Mouse (Mus musculus) kidney, postnatal 10 days (tissue): ENCODE results near the gene Ltbp1.
"Not testable (repeated sequence)": the region's sequence is repeated elsewhere in the genome, so short reads cannot be mapped to it uniquely, and the experiment has no call there.

Experiments used
- DNase-seq: peaks from one replicate; pipeline ENCODE4 v3.0.0; 2021; ENCODE audit warnings: mixed read lengths

The Ltbp1 gene

DNA sequence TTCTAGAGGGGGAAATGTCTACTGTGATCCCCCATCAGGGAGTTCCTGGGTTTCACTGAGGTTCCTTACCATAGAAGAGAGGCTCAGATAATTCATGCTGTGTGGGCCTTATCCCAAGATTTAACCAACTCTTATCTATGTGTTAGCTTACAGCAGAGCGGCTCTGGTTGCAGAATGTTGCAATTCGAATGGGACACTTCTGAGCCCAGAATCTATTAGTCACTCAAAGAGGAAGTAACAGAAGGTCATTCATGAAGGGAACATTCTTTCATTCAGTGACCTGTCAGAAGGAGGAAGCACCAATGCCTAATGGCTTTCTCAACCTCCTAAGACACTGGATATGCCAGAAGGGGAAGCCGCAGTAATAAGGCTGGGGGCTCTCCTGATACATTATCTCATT is 114.1 kb downstream of the Ltbp1 start:
- DNase-seq, result no peak

DNA sequence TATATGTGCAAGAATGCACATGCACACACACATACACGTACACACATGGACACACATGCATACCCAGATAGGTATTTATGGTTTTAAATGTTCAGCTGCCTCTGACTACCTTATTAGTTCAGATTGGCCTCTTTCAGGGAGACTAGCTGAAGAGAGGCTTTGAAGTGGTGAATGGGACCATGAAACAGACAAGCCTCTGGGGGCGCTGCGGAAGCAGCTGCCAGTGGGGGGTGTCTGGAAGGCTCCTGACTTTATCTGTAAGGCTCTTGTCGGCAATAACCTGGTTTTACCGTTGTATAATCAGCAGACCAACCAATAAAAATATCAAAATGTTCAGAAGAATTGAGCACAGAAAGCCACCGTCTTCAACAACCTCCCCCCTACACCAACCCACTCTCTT is 114.7 kb downstream of the Ltbp1 start:
- DNase-seq, result no peak

DNA sequence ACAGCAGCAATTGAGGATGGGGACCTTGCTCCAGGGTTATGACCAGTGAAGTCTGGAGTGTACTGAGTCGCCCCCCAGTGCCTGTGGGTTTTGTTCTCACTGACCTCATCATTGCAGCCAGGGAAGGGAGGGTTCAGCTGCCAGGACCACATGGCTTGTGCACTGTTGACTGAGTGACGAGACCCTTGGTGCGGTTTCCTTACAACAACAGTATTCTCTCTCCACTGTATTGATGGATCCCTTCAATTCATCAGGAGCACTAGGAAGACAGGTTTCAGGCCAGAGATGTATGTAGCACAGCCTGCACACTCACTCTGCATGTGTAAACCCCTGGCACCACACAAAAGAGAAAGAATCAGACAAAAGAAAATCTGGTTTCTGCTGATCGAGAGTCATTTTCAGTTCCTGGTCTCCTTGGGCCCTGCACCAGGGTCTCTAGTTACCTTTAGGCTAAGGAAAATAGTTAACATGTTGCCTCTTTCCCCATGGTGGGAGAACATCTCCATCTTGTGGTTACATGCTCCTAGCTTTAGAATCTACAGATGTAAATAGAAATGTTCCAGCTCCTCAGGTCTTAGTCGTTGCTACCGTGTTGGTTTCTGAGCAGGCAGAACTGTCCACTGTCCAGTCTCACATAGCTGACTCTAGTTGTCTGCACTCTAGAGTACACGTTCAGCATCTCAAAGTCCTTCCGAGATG is 117.4 kb downstream of the Ltbp1 start:
- no peak for DNase-seq

DNA sequence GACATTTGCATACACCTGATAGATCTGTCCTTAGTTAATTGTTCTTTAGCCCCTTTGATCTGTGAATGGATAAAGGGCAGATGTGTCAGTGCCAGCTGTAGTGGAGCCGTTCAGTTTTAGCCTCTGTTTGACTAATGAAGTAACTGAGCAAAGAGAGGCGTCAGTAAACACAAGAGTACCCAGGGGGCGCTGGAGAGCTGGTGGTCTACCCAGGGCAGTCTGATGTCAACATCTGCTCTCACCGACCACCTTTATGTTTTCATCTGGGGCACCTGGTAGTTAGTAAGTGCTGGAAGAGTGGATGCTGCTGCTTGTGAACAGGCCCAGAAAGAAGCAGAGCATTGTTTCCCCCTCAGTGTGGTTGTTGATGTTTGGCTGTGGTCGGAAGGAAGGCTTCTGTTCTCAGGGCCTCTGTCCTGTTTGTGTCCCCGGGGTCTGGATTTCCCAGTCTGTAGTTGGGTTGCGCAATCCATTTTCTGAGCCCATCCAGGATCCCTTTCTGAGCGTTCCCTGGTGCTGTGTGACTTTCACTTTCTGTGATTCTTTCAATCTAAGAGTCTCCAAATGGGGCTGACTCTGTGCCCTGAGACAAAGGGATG is 123.1 kb downstream of the Ltbp1 start:
- peak; percentile 61 for DNase-seq

DNA sequence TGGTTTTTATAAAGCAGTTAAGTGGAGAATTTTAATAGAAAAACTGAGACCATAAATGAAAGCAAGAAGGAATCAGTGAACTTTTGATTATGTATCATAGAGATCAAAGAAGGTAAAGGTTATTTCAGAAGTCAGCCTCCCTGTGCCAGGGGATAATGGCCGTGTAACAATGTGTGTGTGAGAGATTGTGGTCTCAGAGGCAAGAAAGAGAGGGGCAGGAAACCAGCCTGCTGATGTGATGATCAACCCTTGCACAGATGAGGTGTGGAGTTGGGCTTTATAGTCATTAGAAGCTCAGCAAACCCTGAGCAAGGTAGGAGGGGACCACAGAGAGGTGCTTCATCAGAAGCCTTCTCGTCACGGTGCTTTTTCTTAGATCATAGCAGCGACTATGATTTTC is 128.6 kb downstream of the Ltbp1 start:
- no peak for DNase-seq

DNA sequence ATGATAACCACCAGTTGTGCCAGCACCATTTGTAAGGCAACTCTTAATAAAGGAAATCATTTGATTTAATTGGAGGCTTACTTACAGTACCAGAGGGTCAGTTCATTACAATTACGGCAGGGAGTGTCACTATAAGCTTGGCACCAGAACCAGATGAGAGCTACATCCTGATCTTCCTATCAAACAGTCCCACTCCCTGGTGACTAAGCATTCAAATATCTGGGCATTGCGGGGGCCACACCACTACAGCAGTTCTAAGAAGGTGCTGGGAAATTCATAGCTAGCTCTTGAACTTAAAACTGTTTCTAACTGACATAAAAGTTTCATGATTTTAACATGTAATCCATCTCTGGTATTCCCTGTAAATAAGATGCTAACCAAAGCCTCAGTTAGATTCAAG is 134.4 kb downstream of the Ltbp1 start:
- no peak for DNase-seq

DNA sequence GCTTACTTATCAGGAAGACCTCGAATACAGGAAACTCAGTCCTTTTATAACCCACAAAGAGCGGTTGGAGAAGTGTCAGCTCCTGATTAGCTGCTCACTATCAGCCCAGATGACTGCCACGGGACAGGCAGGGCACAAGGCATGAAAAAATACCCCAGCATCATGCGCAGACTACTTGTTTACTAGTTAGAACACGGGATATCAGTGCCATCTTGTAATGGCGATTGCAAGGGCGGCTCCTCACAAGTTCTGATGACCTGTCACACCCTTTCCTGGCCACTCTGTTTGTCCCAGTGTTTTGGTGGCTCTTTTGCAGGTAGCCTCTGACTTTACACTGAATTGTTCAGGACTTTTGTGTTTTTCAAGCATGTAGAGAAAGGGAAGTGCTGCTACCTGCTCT is 137.5 kb downstream of the Ltbp1 start:
- not testable (repeated sequence) for DNase-seq

DNA sequence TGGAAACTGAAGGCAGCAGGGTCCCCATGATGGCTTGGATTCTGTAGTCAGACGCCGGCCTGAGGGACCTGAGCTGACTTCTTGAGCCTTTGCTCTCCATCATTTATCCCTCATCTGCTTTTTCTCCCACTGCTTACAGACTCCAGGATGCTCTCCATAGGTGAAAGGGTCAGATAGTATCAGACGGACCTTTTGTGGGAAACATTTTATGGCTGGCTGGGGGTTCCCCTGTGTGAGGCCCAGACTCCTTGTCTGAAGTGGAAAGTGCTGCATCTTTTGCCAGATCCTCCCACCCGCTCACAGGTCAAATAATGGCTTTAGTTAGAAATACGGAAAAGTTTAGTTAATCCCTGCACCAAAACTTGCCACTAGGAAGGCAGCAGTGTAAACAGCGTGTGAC is 138.6 kb downstream of the Ltbp1 start:
- DNase-seq, result no peak

DNA sequence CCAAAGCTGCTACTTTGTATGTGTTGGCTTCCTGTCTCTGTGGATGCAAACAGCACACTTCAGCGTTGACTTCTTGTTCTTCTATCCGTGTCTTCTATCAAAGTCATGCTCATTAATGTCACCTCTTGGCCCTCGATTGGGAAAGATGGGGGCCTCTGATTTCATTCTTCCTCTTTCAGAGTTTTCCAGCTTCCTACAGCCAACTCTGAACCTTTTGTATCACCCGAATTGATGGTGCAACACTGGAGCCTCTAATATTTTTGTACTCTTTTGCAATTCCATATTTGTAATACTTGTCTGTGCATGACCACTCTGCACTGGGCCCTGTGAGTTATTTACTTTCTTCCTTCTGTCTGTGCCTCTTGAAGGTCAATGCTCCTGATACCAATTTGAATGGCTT is 141.8 kb downstream of the Ltbp1 start:
- DNase-seq, result no peak

DNA sequence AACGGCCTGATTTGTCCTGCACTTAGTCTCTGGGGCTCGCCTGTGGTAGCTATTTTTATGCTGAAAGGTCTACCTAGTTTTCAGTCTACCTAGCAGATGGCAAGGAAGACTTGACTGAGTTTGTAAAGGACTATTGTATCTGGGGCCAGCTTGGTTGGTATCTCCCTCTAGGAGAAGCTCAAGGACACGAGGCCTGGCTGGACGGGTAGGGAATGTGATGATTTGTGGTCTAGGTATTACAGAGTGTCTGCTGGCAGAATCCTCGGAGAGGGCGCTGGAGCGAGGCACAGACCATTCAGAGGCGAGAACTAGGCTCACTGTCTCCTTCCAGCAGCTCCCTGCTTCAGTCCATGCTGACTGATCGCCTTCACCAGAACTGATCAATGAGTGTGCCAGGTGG is 146.4 kb downstream of the Ltbp1 start:
- no peak for DNase-seq

DNA sequence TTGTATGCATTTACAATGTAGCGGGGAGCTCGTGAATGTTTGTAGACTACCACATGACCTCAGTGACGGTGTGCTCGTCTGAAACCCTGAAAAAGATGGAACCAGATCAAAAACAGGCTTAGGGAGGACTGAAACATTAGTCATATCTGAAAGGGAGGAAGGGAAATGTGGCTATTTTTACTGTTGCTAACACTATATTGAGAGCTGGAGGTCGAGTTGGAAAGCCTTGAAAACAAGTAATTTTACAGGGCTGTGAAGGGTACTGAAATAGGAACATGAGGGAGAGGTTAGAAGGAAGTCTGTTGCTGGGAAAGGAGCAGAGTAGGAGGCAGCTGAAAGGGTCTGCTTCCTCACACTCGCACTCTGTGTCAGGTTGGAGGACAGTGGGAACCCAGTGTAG is 147.7 kb downstream of the Ltbp1 start:
- no peak for DNase-seq

DNA sequence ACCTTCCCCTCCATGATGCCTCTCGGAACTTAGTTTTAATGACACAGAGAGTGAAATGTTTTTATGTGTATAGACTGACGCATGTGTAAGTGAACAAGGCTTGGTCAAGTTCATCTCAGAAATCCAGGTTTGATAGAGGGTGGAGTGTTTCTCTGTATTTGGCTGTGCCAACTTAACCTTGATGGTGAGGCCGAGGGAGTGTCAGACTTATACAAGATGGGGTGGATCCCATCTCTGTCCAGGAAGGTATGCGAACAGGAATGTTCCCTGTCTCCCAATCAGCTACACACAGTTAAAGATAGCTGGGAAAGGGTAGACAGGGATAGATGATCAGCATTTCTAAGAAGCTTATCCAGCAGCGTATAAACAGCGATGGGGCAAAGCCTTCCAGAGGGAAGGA is 153.0 kb downstream of the Ltbp1 start:
- no peak for DNase-seq

DNA sequence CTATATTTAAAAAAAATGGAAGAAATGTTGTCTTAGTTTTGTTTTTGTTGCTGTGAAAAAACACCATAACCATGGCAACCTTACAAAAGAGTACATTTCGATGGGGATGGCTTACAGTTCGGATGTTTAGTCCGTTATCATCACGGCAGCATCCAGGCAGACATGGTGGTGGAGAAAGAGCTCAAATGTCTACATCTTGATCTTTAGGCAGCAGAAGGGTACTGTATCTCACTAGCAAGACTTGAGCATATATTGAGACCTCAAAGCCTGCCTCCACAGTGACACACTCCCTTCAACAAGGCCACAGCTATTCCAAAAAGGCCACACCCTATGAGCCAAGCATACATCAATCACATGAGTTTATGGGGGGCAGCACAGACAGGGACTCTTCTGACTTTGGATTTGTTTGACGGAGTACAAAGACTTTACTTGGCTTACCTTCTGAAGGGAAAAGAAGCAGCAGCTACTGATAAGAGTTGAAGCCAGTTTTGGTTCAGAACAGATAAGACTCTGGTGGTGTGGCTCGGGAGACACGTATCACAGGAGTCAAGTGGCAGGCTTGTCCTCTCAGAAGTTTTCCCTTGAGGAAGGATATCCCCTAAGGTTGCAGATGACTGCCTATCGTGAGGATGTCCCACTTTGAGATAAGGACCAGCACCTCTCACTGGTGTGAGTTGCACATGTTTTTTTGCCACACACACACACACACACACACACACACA is 153.9 kb downstream of the Ltbp1 start:
- no peak for DNase-seq

DNA sequence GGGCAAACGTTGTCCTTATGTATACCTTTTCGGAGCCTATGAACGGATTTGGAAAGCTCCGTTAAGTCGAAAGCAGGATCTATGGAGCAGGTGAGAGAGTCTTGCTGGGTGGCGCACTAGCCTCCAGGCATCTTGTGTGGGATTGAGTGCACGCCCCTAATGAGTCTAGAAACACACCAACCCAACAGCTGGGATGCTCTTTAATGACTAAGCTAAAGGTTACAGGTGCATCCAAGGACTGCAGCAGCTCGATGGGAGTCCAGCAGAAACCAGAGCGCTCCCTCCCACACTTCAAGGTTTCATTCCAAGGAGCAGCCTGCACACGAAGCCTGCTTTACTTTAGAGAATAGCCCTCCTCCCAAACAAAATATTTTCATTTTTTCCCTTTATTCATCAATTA is 155.7 kb downstream of the Ltbp1 start:
- no peak for DNase-seq

DNA sequence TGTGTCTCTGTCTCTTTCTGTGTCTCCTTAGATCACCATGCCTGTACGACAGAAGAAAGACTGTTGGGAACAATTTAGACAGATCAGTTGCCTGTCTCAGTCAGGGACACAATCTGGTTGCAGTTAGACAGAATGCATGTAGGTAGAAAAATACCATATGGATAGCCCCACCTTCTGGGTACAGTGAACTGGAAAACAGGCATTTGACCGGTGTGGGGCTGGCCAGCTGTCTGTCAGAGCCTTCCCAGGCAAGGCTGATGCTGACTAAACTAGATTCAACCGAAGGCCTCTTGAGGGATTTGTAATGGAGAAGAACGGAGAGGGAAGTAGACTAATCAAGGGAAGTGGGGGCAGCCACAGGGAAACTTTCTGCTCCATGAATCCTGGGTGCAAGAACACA is 156.6 kb downstream of the Ltbp1 start:
- DNase-seq, result no peak

DNA sequence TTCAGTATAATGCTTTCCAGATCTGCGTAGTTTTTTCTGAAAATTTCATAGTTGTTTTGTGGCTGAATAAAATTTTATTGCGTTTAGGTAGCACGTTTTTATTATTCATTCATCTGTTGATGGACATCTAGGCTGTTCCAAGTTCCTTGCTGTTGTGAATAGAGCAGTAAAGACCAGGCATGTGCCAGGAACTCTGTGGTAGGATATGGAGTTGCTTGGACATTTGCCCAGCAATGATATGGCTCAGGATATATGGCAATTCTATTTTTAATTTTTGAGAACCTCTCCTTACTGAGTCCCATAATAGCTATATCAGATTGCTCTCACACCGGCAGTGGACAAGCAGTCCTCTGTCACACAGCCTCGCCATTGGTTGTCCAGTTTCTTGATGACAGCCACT is 159.2 kb downstream of the Ltbp1 start:
- no peak for DNase-seq

DNA sequence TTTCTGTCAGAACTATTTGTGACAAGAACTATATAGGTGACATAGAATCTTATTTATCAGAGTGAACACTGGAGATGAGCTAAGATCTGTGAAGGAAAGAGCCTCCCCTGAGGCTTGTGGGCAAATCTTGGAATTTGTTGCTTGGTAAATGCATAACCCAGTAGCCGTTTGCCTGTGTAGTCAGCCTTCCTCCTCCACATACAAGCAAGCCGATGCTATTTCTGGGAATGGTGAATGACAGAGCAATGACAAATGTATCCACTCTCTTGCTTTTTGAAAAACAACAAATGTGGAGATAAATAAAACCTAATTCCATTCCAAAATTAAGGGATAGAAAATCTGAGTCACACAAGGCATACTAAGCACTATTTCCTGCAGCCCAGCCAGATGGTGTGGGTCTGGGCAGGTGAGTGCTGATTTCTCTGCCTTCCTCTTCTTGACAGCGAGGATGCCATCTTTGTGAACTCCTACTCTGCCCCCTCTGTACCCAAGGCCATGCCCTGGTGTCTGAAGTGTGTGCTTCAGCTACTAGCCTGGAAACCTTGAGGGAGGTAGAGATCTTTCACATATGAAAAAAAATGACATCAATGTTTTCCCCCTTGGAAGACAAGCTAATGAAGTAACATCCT is 163.3 kb downstream of the Ltbp1 start:
- no peak for DNase-seq

DNA sequence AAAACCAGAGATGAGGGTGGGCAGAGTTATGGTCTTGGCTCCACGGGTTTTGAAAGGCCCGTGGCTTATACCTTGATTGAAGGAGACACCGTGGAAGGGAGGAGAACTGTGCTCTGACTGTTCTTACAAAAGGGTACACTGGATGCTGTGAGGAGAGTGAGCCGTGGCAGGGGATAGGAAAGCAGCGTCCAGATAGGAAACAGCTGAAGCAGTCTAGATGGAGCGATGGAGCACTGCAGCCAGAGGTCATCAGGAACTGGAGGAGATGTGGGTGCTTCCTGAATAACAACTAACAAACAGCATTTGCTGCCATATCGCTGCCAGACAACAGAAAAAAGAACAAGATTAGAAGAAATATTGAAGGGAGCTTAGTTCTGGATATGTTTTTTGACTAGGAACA is 166.3 kb downstream of the Ltbp1 start:
- DNase-seq, result peak; percentile 27

DNA sequence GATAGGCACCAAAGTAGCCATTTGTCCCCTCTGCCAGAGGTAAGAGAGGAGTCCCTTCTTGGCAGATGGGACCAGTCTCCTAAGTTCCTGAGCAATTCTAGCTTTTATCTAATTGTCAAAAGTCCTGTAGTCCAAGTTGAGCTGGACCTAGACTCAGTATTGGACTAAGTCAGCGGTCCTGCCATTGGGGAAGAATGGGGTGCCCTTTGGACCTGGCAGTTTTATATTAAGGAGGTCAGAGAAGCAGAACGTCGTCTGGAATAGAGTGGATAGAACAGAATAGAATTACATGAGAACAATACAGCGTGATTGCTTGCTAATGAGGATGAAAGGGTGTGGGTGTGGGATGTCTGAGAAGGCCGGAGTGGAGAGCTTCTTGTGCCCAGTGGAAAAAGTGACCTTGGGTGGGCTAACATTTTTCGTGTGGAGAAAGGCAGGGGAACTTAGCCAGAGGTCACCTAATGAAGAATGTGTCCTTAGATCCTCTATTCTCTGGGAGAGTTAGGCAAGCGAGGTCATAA is 167.4 kb downstream of the Ltbp1 start:
- DNase-seq, result no peak

DNA sequence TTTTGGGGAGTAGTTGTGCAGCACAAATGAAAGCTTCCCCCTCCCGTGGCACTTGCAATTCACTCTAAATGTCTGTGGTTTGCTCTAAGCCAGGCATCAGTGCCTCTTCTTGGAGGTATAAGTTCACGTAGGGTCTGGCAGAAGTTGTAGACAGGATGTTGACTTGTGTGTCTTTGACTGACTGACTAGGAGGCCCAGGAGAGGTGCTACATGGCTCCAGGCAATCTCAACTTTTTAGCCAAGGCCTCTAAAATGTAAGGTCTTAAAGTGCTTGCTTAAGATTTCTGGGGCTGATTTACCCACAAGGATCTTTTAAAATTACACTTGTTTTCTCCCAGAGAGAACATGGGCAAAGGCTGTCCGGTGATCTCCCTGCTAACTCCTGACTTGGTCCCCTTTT is 169.1 kb downstream of the Ltbp1 start:
- DNase-seq, result no peak

DNA sequence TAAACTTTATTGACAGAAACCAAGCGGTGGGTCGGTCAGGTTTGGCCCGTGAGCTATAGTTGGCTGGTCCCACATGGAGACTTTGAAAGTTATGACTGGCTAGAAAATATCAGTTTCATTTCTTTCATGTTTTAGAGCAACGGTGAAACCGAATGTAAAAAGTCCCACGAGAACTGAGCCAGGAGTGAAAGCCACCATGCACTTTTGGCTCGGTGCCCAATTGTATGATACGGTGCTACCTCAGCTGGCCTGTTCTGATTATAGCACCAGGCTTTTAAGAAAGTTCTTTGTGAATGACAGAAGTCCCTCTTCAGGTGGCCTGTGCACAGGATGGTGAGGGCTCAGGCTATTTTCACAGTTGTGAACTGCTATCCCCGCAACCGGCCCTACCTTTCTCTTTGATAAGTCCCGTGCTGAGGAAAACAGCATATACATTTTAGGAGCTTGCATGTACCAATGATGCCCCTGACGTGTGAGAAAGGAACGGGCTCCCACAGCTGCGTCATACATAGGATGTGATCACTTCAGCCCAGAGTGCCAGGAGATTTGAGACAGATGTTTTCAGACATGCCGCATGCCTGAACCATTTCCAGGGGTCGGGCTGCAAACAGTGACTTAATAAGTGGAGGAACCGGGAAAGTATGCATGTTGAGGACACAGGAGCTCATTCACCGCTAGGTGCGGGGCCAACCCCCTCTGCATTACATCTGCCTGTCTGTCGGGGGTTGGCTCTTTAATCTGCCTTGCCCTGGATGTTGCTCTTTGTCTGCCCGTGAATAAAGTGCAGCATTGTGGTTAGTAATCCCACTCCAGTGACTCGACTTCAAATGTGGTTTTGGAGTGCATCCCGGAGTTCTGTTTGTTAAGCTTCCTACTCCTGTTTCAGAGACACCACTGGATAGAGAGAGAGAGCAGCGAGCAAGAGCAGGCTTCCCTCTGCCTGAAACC is 172.8 kb downstream of the Ltbp1 start:
- DNase-seq, result peak; percentile 50

DNA sequence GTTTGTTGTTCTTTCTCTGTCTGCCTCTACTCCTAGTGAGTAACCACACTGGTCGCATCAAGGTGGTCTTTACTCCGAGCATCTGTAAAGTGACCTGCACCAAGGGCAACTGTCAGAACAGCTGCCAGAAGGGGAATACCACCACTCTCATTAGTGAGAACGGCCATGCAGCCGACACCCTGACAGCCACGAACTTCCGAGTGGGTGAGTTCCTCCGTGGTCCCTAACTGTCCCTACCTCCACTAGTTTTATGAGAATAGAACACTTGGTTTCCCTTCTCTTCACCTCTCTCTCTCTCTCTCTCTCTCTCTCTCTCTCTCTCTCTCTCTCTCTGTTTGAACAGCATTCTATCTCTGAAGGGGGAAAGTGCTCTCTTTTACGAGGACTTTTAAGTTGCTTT is 173.6 kb downstream of the Ltbp1 start:
- DNase-seq, result no peak

DNA sequence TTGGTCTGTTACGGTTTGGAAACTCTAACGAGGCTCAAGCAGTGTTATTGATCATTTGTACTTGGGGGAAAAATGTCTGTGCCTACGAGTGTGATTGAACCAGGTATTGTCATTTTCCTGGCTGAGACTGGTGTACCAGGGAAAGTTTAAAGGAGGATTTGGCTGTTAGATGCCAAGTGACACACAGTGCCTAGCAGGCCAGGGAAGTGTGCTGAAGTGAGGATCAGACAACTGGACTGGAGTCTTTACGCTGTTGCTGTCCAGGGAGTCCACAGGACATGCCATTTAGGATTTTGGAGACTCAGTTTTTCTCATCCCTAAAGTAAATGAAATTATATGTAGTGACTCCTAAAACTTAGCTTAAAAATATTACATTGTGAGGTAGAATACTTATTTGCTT is 174.9 kb downstream of the Ltbp1 start:
- no peak for DNase-seq
